Mouse (Mus musculus): ENCODE data around the gene Usf2.
"Not testable (repeated sequence)": the region's sequence is repeated elsewhere in the genome, so short reads cannot be mapped to it uniquely, and the experiment has no call there.

- TF ChIP-seq CTCF (conservative IDR thresholded peaks at IDR 0.05; ENCODE audit: low read length); POU5F1 (IDR thresholded peaks at IDR 0.05; ENCODE audit: borderline replicate concordance, low read length); NANOG (IDR thresholded peaks at IDR 0.05; ENCODE audit: borderline replicate concordance, low read length): not testable (repeated sequence)
Observed at GRCm38 (mm10) chr7:30940070-30940469, 16.5 kb downstream of the Usf2 start.
